Mouse (Mus musculus) right cerebral cortex, postnatal 36 days (tissue): ENCODE data around the gene Evi5.

Experiments
- DNase-seq, 2 experiments: peaks; one replicate each; pipeline ENCODE4 v3.0.0; 2022; ENCODE audit warnings: low spot score in 2 of 2, mixed read lengths in 1 of 2

The Evi5 gene

GRCm38 (mm10) chr5:107807496-107807895 is 67.4 kb downstream of the Evi5 start:
- no peak for DNase-seq

GRCm38 (mm10) chr5:107802621-107803020 is 72.3 kb downstream of the Evi5 start:
- DNase-seq: no peak

GRCm38 (mm10) chr5:107801234-107801633 is 73.7 kb downstream of the Evi5 start:
- DNase-seq: no peak

GRCm38 (mm10) chr5:107798290-107798689 is 76.6 kb downstream of the Evi5 start:
- no peak for DNase-seq

GRCm38 (mm10) chr5:107793927-107794326 is 81.0 kb downstream of the Evi5 start:
- no peak for DNase-seq

GRCm38 (mm10) chr5:107793258-107793657 is 81.6 kb downstream of the Evi5 start:
- DNase-seq: no peak

GRCm38 (mm10) chr5:107792516-107792915 is 82.4 kb downstream of the Evi5 start:
- DNase-seq: no peak

GRCm38 (mm10) chr5:107791966-107792365 is 82.9 kb downstream of the Evi5 start:
- no peak for DNase-seq

GRCm38 (mm10) chr5:107789492-107789891 is 85.4 kb downstream of the Evi5 start:
- DNase-seq: no peak

GRCm38 (mm10) chr5:107787682-107788443 is 87.0 kb downstream of the Evi5 start:
- DNase-seq: no peak

GRCm38 (mm10) chr5:107782360-107782759 is 92.5 kb downstream of the Evi5 start:
- no peak for DNase-seq

GRCm38 (mm10) chr5:107778763-107779162 is 96.1 kb downstream of the Evi5 start:
- DNase-seq: no peak

GRCm38 (mm10) chr5:107777545-107777830 is 97.4 kb downstream of the Evi5 start:
- no peak for DNase-seq

- no peak for DNase-seq
Observed at GRCm38 (mm10) chr5:107776777-107777544, 97.9 kb downstream of the Evi5 start.

GRCm38 (mm10) chr5:107775875-107776274 is 99.0 kb downstream of the Evi5 start:
- no peak for DNase-seq

- DNase-seq: no peak
Observed at GRCm38 (mm10) chr5:107772049-107772448, 102.9 kb downstream of the Evi5 start.

GRCm38 (mm10) chr5:107768224-107768623 is 106.7 kb downstream of the Evi5 start:
- DNase-seq: no peak

GRCm38 (mm10) chr5:107765946-107766345 is 109.0 kb downstream of the Evi5 start:
- DNase-seq: no peak

GRCm38 (mm10) chr5:107764486-107764885 is 110.4 kb downstream of the Evi5 start:
- DNase-seq: no peak

- DNase-seq: no peak
Observed at GRCm38 (mm10) chr5:107763674-107764073, 111.2 kb downstream of the Evi5 start.

- no peak for DNase-seq
Observed at GRCm38 (mm10) chr5:107759121-107759520, 115.8 kb downstream of the Evi5 start.

- no peak for DNase-seq
Observed at GRCm38 (mm10) chr5:107756072-107756471, 118.8 kb downstream of the Evi5 start.

- DNase-seq: no peak
Observed at GRCm38 (mm10) chr5:107754740-107755139, 120.2 kb downstream of the Evi5 start.
